Mouse (Mus musculus): ENCODE data around the gene Synpo2.

Gene Synpo2

DNA sequence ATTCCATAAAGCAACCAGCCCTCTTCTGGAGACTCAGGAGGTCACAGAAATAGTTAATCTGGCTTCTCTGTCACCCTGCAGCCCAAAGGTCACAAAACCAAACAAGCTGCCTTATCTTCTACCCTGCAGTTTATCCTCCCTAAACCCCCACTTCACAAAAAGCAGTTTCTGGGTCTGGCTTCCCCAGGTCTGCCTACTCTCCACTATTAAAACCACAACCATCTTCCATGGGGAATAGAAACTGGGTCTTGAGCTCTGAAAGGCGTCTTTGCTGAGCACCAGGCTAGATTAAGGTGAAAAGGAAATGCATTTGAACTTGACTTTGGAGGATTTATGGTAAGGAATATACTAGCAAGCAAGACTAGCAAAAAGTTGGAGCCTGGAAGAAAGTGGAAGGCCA lies 71.8 kb downstream of the Synpo2 start:
- no peak for DNase-seq (ENCODE audit: low read depth)

DNA sequence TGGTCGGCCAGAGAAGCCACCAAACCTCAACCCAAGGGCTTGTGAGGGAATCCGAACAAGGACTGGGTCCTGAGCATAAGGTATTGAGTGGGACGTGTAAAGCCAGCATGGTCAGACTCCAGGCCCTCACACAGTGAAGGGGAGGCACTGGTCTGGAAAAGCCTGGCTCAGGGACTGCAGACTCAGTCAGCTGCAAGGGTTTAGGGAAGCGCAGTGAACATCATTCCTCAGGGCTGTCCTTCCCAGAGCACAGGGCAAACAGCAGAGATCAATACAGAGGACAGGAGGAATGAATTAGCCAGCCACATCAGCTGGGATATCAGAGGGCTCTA lies 72.8 kb downstream of the Synpo2 start:
- no peak for DNase-seq (ENCODE audit: low read depth)

DNA sequence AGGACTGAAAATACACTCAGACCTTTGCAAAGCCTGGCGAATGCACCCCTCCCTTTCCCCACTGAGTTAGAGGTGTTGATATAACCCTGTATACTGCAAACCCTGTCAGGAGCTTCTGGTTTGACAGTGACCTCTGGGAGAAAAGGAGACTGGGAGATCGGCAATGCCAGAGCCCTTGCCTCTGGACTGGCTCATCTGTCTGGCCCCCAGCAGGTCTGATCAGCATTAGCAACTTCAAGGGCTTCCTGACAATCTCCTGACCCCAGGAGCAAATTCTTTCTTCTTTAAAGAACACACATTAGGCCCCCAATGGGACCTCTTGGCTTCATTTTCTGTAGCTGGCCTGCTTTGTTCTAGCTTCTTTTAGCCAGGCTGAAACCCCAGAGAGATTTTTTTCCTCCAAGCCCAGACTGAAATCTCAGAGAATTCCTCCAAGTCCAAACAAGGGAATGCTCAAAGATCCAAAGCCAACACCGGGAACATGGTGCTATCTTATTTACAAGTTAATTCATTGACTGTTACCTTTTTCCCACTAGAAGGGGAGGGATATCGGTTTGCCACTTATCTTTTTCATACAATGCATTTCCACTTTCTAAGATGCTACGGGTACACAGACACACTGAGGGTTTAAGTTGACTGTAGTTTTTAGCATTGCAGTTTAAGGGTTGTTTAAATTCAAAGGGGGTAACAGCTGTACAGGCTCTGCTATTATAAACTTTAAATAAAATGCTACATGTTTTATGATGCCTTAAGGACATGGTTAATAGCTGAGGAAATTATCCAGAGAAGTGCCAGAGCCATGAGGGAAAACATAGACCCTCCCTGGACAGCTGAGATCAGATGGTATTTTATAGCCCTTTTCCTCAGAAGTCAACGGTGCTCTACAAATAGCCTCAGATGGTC lies 73.4 kb downstream of the Synpo2 start:
- DNase-seq (ENCODE audit: low read depth): no peak

DNA sequence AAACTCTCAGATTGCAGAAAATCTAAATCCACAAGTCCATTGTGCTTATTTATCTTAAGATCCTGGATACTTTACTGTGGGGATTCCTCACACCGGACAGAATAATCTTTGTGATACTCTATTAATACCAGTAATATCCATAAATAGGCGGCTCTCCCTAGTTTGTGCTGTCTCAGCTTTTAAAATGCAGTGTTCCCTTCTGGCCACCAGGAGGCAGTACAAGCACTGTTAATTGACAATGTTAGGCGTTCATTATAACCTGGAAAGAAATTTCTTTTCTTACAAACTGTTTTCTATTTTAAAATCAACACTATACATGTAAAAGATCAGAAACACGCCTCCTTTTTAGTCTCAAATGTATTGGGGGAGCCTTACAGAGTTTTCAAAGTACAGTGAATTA lies 75.2 kb downstream of the Synpo2 start:
- DNase-seq (ENCODE audit: low read depth): peak; percentile 75

DNA sequence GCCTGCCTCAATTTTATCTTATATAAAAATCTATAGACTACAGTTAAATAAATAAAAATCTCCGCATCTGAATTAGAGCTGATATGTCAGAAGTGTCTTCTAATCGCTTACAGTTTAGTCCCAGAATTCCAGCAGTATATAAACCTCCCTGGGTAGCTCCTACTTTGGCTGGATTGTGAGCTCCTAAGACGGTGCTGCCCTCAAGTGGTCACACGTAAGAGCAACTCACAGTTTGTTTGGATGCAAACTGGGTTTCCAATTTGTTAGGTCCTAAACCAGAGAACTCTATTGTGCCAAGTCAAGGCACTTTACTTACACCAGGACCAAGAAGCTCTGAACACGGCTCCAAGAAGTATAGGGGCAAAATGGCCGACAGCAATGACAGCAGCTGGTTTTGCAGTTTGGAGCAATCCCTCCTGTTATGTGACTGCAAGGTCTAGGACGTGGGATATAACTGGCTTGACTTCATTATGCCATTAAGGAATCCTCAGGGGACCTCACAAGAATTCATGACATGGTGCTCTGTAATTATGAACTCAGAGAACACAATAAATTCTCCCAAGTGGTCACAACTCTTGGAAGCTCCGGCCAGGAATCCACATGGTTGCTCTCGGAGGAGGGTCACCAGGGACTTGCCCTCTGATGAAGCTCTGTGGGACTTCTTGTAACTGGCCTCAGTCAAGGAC lies 76.7 kb downstream of the Synpo2 start:
- DNase-seq (ENCODE audit: low read depth): peak; percentile 35

DNA sequence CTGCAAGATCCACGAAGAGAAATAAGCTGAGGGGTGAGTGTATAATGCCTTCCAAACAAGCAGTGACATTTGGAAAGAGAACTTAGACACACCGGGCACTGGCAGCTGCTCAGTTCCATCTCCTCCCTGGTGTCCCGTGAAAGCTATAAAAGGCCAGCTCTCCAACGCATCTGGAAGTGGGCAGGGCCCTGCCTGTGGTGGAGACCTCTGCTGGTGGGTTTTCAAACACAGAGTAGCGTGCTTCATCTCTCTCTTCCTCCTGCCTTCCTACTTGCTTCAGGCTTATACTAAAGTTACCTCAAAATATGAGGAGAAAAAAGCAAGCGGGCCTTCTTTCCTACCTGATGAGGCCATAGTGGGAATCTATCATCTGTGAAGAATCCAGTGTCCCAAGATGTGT lies 77.4 kb downstream of the Synpo2 start:
- peak; percentile 14 for DNase-seq (ENCODE audit: low read depth)

DNA sequence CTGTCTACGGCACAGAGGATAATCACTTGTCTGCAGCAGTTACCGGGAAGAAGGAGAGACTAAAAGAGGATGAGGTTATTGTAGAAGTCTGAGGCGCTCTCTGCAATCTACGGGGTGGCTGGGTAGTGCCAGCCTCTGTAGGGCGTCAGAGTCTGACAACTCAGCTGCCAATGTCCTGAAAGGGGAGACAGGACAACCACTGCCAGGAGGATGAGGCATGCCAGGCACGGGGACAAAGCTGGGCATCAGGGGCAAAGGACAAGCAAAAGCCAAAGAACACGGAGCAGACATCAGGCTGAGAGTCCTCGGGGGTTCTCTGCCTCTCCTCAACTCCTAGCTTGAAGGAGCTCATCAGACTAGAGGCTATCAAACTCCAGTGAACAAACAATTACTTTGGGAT lies 82.6 kb downstream of the Synpo2 start:
- no peak for DNase-seq (ENCODE audit: low read depth)

DNA sequence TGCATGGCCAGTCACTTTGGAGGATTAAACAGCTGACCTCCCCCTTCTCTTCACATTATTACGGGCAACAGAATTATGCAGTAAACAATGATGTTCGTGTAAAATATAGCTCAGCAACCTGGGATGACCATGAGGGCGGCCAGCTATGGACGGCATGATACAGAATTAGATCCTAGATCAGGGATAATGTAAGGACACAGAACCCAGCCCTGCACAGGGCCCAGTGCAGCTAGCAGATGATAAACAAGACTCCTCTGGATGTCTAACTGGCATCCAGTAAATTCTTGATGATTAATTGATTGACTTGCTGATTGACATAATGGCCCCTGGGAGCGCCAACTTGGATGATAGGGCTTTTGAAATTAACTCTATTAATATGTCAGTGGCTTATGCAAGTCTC lies 83.0 kb downstream of the Synpo2 start:
- DNase-seq (ENCODE audit: low read depth): no peak

DNA sequence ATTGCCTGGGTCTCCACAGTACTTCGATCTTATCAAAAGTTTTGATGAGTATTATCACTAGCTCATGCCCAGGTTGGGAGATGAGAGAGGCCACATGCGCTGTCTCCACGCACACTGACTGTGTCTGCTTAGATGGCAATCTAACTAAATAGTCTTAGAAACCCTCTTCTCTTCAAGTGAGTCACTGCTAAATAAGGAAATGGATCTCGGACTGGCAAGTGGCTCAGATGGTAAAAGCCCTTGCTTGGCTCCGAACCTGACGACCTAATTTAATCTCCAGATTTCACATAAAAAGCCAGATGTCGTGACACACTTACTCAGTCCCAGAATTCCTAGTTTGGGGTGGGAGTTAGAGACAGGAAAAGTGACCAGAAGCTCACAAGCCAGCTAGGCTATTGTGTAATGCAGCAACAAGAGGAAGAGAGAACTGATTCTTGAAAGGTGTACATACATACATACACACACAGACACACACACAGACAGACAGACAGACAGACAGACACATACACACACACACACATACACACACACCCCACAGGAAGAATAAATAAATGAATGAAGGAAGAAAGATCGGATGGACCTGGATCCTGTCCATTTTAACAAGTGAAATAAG lies 85.3 kb downstream of the Synpo2 start:
- no peak for DNase-seq (ENCODE audit: low read depth)

DNA sequence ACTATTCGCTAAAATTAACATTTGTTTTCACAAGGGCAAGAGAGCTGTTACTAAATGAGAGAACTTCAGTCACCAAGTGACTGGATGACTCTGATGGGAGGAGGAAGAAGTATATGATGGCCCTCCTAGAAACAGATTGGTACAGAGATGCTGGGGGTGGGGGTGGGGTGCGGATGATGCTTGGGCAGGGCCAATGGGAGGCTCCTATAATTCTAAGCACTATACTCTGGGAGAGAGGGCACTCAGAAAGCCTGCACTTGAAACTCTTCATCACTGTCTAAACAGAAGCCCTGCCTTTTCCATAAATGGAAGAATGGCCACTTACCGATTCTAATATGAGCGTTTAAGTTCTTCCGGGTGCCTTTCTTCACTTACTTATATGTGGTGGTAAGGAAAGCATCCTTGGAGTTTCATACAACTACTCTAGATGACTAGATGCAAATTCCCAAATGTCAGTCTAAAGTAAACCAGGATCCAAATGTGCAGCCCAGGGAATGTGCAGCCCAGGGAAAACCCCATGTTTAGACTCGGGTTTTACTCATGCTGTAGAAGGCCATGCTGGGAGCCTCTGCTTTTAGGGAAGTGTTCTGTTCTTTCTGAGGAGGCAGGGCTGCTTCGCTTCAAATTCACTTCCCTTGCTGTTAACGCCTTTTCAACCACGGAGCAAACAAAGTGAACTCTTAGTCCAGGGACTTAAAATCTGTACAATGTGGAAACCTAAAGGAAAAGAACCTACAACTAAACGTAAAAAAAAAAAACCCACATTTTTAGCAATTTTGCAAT lies 86.4 kb downstream of the Synpo2 start:
- no peak for DNase-seq (ENCODE audit: low read depth)

DNA sequence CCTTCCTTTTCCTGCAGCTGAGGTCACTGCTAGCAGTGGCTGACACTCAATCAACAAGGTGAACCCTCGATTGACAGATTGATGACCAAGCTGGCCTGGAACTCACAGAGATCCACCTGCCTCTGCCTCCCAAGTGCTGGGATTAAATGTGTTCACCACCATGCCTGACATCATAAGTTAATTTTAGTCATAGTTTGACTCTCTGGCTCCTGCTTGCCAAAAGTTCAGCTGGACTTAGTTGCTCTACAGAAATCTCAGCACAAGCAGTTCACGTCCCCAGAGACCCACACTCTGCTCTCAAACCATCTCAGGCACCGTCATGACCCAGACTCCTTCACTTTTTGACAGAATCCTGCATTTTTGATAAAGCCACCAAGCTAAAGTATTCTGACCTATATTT lies 87.3 kb downstream of the Synpo2 start:
- DNase-seq (ENCODE audit: low read depth): no peak

DNA sequence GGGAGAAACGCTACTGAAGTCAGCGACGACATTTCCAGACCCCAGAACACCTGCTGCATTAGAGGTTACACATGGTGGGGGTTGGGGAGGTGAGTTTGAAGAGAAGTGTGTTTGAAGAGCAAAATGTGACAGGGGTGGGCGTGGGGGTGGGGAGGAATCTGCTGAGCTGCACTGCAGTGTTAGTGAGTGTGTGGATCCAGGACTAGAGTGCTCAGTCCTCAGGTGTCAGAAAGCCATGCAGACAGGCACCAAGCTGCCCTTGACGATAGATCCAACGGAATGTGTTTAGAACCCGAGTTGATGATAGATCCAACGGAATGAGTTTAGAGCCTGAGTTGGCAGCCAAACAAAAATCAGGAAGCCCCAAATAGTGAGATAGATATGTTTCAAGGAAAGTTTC lies 89.4 kb downstream of the Synpo2 start:
- no peak for DNase-seq (ENCODE audit: low read depth)

DNA sequence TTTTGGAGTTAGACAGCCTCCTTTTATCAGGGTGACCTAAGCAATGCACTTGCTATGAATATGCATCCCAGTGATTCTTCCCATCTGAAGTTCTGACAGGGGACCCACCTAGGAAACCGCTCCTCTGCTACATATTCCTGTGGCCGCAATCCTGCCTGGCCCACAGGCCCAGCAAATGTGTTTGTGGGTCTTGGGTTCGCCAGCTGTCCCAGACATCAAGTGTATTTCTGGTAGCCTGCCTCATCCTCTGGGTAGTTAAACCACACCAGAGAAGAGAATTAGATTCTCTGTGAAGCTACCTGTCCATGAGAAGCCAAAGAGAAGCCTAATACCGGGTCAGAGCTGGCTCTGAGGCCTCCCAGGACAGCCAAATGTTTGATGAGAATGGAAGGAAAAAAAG lies 90.0 kb downstream of the Synpo2 start:
- DNase-seq (ENCODE audit: low read depth): no peak

DNA sequence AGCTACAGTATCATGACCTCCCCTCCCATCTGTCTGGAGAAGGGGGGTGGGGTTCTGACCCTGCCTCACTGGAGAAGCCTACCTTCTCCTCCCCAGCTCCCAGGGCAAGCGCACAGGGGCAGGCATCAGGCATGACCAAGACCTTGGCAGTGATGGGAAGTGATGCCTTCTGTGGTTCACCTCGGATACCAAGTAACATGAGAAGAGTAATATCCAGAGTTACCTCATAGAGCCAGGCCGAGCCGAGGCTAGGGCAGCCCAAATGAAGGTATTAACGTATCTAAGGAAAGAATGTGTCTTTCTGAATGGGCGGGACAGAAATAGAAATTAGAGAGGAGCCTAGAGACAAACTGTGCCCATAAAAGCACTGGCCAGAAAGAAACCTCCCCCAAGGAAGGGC lies 92.5 kb downstream of the Synpo2 start:
- DNase-seq (ENCODE audit: low read depth): no peak

DNA sequence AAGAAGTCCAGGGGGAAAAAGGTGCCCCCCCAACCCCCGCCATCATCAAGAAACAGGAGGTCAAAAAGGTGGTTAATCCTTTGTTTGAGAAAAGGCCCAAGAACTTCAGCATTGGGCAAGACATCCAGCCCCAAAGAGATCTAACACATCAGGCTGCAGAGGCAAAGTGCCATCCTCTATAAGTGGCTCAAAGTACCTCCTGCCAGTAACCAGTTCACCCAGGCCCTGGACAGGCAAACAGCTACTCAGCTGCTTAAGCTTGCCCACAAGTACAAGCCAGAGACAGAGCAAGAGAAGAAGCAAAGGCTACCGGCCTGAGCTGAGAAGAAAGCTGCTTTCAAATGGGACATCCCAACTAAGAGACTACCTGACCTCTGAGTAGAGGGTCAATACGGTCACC lies 93.7 kb downstream of the Synpo2 start:
- no peak for DNase-seq (ENCODE audit: low read depth)

DNA sequence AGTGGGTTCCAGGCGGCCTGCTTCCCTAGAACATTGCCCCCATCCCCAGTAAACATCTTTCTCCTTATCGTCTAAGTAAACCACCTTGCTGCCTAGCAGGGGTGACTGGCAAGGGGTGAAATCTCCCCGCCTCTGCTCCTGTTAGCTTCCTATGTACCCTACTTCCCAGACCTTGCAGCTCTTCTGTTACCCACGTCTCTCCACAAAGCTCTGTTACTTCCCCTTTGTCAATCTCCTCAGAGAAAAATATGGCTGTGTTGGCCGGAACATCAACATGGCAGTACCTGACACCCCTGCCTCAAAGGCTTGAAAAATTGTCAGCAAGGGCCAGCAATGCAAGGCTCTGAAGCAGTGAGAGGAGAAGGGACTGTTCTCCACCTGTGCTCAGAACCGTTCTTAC lies 94.9 kb downstream of the Synpo2 start:
- no peak for DNase-seq (ENCODE audit: low read depth)

DNA sequence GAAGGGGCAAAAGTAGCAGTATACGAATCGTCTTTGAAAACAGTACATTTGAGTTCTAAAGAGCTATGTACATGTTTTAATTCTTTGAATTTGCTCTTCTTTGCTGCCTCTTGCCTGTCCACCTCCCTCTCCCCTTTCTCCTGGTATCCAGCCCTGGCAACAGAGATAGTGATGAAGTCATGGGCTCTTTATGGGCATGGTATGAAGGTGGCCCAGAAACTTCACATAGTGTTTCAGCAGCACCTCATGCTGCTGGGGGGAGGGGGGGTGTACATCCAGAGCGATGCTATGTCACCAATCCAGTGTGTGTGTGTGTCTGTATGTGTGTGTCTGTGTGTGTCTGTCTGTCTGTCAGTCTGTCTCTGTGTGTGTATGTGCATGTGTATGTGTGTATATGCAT lies 95.8 kb downstream of the Synpo2 start:
- DNase-seq (ENCODE audit: low read depth): no peak

DNA sequence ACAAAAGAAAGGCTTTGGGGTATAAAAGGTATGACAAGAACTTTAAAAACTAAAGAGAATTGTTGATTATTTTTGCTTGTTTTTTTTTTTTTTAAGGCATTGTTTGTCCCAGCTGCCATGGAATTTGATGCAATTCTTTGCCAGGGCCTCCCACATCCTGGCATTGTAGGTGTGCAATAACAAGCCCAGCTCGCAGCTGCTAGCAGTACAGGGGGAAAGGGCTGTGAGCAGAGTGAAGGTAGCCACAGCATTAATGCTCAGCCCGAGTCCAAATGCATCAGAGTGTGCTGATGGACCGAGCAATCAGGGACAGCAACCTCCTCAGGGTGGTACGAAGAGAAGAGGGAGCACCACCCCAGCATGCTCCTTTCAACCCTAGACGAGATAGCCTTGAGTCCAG lies 96.3 kb downstream of the Synpo2 start:
- DNase-seq (ENCODE audit: low read depth): no peak

DNA sequence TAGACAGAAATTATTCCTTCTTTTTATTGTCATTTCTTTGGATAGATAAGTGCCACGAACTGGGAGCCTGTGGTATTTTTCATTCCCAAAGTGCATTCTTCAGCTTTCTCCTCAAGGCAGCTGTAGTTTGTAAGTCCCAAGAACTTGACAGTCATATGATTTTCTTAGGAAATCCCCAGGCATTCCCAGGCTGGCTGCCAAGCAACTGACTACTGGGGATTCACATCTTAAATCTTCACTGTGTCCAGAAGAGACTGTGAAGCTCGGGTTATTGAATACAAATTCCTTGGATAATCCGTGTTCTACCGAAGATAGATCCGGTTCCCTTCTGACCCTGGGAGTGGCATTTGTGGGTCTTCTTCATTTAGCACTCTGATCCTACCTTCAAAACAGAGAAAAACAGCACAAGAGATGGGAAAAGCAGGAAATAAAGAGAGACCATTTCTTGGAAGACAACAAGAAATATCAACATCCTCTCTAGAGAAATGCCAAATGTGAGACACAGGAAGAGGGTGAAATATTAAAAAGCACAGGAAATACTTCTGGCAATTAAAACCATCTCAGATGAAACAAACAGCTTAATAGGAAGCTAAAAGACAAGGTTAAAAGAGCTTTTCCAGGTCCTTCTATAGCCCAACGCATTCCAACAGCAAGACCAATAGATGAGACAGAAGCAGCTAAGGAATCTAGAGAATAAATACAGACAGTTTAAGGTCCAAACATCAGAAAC lies 97.5 kb downstream of the Synpo2 start:
- no peak for DNase-seq (ENCODE audit: low read depth)

DNA sequence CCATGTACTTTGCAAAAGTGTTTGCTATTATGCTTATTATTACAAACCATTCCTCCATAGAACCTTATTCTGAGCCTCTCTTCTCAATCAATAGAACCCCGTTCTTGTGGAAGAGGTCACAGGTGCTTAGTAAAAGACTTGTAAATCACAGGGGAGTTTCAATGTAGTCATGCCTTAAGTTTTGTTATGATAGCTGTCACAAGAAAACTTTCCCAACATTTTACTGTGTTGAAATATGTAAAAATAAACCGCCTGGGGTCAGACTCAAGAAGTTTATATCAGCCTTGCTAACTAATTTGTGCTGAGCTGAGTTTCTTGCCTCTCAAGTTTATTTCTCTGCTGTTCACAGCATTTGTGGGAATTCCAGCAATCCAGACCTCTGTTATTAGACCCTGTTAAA lies 103.8 kb downstream of the Synpo2 start:
- DNase-seq (ENCODE audit: low read depth): no peak

DNA sequence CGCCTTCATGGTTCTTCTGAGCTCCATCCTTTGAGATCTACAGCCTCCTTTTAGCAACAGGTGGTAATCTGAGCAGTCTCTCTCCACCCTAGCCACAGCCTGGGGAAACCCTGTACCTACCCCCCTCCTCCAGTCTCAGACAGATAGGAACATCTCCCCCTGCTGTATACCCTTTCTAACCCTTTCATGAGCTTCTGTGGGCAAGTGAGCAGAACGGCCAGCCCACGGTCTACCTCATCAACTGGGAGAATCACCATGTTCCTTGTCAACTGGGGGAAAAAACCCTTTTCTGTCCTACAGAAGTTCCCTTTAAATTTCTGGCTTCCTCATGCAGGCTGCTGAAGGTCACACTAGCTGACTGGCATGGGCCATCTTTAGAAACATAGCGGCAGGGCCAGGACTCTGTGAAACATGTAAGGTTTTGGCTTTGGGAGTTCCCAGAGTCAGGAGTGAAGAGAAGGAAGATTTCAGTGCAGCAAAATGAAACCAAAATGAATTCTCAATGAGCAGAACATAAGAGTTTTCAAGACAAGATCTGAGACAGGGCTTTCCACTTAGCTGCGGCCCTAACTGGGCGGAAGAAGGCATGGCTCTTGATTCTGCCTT lies 104.7 kb downstream of the Synpo2 start:
- no peak for DNase-seq (ENCODE audit: low read depth)
